Mouse (Mus musculus): Measurements from ENCODE around the gene Fam178b.

DNA sequence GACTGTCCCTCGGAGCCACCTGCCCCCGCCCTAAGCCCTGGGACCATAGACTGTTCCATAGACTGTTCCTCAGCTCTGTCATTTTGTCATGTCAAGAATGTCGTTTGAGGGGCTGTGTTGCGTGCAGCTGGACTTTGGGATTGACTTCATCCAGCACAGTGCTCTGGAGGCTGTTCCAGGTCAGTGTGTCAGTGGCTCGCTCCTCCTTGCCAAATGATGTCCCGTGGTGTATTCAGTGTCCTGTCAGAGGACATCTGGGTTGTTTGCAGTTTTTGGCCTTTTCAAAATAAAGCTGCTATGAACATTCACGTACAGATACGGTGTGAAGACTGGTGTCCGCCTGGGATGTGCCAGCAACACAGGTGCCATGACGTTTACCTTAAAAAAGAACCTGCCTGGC is 156.1 kb downstream of the Fam178b start:
- TF ChIP-seq POLR2A (IDR thresholded peaks at IDR 0.05; ENCODE audit: borderline replicate concordance, extremely low read depth, low read depth, low read length) (no peak), CTCF (IDR thresholded peaks at IDR 0.05; ENCODE audit: insufficient read depth, low read length) (no peak)
